Mouse (Mus musculus): ENCODE data around the gene C2.
A peak's percentile ranks its signal among the peaks of the same experiment; 100 is the strongest.

Gene C2

DNA sequence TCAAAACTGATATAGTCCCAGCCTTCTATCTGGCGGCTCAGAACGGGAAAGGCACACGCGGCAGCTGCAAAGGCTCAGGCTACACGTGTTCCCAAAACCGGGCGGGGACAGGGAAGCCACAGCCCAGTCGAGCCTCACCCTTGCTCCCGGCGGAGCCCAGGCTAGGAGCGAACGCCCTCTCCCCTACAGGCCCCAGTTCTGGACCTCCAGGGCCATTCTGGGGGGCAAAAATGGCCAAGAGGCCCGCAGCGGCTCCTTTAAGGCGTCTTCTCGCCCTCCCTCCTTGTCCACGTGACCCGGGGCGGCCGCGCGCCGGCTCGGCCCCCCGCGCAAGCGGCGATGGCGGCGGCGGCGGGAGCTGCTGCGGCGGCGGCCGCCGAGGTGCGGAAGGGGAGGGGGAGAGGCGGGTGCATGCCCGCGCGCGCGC, at the start of gene C2, which contains the start of gene Ehmt2:
Gene C2 (minus strand): TSS at position 106 of the 427 bp plus-strand sequence.
Gene Ehmt2 (plus strand): TSS at position 310 of the 427 bp plus-strand sequence.
- peak; percentile 73 to 74 for DNase-seq (ENCODE audit: low spot score in 2 of 2)

DNA sequence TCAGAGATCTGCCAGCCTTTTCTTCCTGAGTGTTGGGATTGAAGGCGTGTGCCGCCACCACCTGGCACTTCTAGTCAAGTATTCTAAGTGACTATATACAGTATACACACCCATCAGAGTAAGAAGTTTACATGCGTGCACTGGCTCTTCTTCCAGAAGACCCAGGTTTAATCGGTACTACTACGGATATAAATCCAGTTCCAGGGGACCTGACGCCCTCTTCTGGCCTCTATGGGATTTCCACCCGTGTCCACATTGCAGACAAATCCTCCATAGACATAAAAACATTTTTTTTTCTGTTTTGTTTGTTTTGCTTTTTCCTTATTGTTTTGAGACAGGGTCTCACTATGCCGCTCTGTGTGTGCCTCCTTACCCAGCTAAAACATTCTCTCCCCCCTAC, 49.5 kb upstream of the C2 start:
- DNase-seq (ENCODE audit: low spot score in 2 of 2), result no peak

DNA sequence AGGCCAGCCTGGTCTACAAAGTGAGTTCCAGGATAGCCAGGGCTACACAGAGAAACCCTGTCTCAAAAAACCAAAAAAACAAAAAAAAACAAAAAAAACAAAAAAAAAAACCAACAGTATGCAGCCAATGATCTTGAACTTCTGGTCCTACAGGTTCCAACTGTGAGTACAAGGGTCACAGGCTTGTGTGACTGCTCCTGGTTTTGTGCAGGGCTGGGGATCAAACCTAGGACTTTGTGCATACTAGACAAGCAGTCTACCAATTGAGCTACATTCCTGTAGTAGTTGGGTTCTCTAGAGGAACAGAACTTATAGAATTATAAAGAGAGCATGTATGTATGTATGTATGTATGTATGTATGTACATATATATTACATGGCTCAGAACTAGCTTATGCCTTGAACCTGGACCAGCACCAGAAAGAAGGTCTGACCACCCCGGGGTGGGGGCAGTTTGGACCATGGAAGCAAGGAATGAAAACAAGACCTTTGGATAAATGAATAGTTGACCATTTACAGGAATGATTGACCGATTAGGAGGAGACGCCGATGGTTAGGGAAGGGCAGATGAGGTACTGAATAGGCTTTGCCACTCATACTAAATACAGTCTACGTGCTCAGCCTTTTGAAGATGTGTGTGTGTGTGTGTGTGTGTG, 48.5 kb upstream of the C2 start:
- no peak for DNase-seq (ENCODE audit: low spot score in 2 of 2)

DNA sequence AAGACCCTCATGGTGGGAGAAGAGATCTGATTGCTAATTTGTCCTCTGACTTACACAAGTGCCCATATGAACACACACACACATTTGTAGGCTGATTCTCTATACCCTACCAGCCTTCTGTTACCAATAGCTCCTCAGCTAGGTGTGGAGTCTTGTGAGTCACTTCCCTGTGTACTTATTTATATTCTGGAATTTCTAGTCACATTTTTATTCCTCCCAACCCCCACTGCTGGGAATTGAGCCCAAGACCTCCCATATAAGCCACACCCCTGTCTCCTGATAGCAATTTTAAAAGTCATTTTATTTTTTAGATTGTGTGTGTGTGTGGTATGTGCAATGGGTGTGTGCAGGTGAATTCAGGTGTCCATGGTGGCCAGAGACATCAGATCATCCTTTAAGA, 46.3 kb upstream of the C2 start:
- DNase-seq (ENCODE audit: low spot score in 2 of 2), result no peak

DNA sequence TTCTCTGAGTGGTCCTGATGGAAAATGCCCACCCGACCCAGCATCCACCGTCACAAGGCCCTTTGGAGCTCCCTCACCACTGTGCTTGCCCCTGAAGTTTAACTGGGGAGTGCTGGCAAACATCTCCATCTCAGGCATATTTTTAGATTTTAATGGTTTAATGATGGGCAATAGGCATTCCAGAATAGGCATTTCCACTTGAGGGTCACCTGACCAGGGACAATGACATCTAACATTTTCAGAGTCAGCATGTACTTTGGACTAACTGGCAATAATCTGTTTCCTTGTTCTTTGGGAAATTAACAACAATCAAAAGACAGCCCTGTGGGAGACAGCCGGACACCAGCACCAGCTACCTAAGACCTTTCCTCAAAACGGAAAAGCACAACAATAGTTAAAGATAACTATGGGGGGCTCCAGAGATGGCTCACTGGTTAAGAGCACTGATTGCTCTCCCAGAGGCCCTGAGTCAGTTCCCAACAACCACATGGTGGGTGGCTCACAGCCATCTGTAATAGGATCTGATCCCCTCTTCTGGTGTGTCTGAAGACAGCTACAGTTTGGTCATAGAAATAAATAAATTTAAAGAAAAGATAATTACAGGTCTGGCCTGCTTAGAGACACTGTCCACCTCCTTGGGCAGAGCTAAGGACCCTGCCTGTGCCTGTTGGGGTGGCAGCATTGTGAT, 45.2 kb upstream of the C2 start:
- no peak for DNase-seq (ENCODE audit: low spot score in 2 of 2)

DNA sequence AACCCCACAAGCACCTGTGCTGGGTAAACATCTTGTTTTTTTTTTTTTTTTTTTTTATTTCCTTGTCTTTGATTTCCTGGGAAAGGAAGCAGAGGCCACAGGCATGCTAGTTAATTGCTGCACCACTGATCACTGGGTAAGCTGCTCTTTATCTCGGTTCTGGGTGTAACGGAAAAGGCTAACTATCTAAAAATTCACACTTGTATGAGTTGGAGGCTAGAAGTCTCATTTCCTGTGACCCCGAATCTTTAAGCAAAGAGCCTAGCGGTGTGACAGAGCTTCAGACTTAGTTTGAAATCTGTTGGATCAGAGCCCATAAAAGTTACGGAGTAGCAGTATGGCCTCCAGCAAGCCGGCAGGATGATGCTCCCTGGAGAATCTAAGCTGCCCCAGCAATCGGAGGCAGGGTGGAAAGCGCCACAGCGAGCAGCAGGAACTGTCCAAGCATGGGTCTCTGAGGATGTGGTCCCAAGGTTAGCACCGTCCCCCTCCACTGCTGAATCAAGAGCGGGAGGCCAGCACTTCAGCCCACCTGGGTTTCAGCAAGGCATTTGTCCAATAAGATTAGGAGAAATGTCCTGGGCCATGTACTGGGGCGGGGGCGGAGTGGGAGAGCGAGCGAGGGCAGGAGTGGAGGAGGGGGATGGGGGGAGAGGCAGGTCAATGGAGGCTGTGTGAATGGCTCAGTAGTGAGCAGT, 43.4 kb upstream of the C2 start:
- no peak for DNase-seq (ENCODE audit: low spot score in 2 of 2)

DNA sequence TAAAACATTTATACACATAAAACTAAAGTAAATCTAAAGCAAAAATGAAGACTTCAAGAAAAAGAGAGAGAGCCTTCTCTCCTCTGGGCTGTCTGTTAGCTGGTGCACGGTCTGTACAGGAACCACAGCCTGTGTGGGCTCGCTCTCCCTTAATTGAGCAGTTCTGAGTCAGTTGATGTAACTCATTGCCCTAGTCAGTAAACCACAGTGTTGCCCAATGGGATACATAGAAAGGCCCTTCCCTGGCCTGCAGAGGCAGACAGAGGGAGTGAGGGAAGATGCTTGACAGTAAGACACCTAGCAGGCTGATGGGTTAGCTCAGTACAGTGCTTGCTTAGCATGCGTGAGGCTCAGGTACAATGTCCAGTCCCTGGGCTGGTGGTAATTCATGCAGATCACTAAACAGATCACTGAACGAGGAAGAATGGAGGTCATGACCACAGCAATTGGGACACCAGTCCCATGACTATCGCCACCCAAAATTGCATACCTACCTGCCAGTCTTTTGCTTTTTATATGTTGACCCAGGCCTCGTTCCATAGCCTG, 40.0 kb upstream of the C2 start:
- DNase-seq (ENCODE audit: low spot score in 2 of 2), result no peak

DNA sequence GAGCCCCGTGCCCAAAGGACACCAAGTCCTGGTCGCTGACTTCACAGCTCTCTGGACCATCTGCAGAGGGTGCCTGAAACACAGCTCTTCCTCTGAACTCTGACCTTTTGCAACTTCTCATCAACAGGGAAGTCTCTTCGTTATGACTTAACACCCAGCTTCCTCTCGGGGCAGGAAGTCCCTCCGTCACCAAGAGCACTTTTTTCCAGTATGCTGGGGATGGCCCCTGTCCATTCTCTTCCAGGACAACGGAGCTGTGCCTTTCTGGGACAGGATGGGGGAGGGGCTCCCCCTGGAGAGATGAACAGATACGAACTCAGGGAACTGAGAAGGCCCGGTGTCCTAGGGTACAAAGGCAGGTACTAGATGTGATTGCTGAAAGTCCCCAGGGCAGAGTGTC, 36.8 kb upstream of the C2 start:
- DNase-seq (ENCODE audit: low spot score in 2 of 2), result no peak

DNA sequence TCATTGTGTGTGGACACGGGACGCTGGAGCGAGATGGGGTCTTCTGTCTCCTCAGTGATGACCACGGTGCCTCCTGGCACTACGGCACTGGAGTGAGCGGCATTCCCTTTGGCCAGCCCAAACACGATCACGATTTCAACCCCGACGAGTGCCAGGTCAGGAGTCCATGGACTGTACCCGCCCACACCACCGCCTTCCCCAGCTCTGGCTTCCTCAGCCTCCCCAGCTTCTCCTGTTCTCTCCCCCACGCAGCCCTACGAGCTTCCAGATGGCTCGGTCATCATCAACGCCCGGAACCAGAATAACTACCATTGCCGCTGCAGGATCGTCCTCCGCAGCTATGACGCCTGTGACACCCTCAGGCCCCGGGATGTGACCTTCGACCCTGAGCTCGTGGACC, 36.0 kb upstream of the C2 start:
- DNase-seq (ENCODE audit: low spot score in 2 of 2), result peak; percentile 33 to 44

DNA sequence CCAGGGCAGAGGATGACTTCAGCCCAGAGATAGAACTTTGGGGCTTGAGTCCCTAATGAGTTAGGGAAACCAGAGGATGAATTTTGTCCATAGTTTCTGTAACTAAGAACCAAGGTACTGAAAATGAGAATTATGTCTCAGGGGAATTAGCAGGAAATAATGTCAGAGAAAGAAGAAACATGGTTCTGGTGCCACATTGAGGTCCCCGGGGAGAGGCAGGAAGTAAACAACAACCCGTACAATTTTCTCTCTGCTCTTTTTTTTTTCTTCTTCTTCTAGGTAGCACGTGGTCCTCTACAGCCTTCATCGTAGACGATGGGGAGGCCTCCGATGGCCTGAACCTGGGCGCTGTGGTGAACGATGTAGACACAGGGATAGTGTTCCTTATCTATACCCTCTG, 34.2 kb upstream of the C2 start:
- DNase-seq (ENCODE audit: low spot score in 2 of 2), result no peak

DNA sequence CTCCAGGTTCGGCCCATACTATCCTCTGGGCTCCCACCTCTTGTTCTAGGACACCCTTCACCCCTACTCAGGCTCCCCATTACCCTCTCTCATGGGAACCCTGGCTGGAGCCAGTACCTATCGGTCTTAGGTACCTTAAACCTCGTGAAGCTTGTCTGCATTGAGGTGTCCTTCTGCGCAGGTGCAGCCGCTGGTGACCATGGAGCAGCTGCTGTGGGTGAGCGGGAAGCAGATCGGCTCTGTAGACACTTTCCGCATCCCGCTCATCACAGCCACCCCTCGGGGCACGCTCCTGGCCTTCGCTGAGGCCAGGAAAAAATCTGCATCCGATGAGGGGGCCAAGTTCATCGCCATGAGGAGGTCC, 33.7 kb upstream of the C2 start:
- peak; percentile 52 to 56 for DNase-seq (ENCODE audit: low spot score in 2 of 2)

DNA sequence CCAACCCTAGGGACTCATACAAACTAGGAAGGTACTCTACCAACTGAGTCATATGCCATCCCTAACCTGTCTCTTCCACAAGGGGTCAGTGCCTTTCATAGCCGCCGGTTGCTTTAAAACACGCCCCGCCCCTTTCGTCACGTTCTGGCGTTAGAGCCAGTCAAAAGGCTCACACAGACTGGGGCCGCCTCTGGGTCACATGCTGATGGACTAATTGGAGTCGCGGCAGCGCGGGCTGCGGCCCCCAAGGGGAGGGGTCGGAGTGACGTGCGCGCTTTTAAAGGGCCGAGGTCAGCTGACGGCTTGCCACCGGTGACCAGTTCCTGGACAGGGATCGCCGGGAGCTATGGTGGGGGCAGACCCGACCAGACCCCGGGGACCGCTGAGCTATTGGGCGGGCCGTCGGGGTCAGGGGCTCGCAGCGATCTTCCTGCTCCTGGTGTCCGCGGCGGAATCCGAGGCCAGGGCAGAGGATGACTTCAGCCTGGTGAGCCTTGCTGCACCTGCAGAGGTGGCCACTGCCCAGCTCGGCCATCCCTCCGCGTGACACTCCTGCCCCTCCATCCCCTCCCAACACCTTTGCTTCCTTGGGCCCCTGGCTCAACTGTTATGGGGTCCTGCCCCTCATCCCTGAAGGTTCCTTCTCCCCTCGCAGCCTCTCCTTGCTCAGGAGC, 33.1 kb upstream of the C2 start, which contains the start of gene Neu1:
Gene Neu1 (plus strand): TSS at position 193 of the 674 bp plus-strand sequence.
- peak; percentile 98 to 99 for DNase-seq (ENCODE audit: low spot score in 2 of 2)

DNA sequence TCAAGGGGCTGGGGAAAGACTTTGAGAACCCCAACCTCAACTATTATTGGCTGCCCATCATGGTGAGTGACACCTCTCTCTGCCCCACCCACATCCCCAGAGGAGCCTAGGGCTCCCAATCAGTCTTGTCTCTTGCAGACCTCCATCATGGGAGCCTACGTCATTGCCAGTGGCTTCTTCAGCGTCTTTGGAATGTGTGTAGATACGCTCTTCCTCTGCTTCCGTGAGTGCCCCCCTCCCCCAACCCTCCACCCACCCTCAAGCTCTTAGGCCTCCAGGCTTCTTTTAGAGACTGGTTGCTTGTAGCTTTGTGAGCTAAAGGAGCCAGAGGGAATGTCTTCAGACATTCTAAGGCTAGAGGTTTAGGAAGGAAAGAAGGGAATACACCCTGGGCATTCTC, 30.8 kb upstream of the C2 start:
- no peak for DNase-seq (ENCODE audit: low spot score in 2 of 2)

DNA sequence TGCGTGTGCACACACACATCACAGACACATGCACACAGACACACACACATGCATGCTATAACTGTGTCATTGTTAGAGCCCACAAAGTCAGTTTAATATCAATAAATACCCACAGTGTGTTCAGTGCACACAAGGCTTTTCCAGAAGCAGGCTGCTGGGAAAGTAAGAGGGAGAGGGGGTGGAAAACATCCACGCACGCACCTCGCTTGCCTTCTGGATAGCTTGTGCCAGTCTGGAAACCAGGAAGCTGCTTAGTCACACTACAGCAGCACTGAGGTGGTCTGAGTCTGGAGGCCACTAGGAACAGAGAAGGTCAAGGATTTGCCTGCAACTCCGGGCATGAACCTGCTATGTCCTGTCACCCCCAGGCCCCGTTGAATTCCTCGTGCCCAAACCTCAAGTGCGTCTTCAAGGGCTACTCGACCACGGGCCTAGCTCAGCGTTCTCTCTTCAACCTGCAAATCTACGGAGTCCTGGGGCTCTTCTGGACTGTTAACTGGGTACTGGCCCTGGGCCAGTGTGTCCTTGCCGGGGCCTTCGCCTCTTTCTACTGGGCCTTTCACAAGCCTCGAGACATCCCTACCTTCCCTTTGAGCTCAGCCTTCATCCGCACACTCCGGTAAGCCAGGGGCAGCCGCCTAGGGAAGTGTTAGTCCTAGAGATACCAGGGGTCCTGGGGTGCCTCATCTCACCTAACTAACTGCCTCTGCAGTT, 29.4 kb upstream of the C2 start:
- DNase-seq (ENCODE audit: low spot score in 2 of 2), result peak; percentile 53 to 57

DNA sequence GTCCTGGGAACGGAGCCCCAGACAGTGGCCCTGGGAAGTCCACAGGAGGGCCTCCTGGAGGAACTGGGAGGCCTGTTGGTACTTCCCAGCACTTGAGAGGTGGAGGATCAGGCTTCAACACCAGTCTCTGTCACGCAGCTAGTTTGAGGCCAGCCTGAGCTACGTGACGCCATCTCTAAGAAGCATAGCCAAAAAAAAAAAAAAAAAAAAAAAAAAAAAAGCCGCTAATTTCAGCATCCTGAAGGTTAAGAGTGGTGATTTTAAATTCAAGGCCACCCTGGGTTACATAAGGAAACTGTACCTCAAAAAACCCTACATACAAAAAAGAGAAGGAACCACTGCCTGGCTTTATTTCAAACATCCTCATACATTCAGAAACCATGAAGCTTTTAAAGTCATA, 26.2 kb upstream of the C2 start:
- DNase-seq (ENCODE audit: low spot score in 2 of 2), result no peak

DNA sequence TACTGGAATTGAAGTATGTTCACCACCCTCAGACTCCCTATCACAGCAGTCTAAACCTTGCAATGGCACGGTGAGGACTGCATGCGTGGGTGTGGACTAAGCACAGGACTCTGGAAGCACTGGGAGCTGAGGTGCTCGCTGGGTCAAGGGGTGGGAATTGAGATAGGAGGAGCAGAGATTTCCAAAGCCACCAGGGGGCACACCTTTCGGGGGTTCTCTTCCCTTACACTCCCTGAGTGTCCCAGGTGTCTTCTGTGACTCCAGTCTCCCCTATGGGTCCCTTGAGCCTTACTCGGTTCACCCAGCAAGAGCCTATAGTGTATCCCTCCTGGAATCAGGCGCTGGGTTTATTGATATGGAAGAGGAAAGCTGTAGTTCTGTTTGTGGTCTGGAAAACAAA, 24.9 kb upstream of the C2 start:
- DNase-seq (ENCODE audit: low spot score in 2 of 2), result no peak

DNA sequence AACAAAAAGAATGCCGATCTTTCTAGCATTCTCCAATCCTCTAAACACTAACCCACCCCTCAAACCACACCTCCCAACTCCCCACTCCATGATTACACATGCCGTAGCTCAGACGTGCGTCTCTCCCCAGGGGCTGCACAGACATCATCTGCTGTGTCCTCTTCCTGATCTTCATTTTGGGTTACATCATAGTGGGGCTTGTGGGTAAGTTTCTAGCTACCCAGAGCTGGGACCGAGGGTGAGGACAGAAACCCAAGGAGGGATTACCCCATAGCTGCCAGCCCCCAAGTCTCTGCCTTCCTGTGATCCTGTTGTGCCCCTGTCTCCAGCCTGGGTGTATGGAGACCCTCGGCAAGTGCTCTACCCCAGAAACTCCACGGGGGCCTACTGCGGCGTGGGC, 19.1 kb upstream of the C2 start:
- no peak for DNase-seq (ENCODE audit: low spot score in 2 of 2)

DNA sequence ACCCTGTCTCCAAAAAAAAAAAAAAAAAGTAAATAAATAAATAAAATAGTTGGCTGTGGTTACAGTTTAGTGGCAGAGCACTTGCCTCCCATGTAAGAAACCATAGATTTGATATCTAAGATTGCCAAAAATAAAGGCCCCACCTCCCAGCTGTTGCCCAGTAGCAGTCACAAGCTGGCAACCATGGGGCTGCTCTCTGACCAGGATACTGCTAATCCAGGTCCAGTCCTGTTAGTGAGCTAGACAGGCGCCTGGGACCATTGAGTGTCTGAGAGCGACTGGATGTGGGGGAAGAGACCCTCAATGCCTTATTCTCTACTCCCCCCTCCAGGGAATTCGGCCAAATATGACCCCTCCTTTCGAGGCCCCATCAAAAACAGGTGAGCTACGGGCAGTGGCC, 18.3 kb upstream of the C2 start:
- DNase-seq (ENCODE audit: low spot score in 2 of 2), result no peak

DNA sequence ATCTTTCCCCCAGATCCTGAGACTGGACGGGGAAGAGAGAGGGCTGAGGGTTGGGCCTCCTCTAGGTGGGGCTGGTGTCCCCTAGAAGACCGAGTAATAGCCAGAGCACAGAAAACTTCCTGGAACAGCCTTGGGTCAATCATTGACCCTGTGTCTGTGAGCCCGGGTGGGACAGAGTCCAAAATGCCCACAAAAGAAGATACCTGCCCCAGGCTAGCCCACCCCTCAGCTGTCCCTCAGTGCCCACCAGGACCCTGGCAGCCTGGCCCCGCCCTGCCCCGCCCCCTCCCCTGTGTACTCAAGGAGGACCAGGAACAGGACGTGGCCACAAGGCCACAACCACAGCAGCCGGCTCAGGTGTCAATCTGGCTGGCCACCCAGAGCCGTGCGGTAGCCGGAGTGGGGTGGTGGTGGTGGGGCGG, 17.4 kb upstream of the C2 start:
- DNase-seq (ENCODE audit: low spot score in 2 of 2), result no peak

DNA sequence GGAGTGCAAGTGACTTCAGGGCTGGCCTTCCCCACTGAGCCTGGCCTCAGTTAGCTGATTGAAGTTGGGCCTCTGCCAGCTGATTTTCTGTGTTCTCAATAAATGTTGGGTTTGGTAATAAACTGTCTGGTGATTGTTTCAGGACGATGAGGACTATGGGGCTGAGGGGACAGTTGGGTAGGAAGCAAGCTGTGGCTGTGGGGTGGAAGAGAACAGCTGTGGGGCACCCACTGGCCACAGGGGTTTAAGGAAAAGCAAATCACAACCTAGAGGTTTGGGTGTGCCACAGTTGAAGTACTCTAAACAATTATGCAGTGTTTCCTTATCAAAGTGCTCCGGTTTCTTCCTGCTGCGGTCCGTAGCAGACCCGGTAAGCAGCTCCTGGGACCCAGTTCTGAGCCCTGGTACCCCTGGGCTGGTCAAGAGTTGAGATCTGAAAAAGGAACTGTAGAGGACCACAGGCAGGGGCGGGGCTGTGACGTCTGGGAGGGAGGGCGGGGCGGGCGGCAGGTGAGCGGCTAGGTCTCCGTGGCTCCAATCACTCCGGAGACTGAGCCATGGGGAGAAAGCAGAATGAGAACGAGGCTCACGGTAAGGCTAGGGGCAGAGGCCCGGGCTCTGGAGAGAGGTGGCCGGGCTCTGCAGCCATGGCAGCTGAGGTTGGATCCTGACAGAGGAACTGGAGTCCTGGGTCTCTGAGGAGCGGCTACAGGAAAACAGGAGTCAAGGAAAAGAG, 16.0 kb upstream of the C2 start, which contains the start of gene Slc44a4:
Gene Slc44a4 (plus strand): TSS at position 537 of the 736 bp plus-strand sequence.
- DNase-seq (ENCODE audit: low spot score in 2 of 2), result no peak

DNA sequence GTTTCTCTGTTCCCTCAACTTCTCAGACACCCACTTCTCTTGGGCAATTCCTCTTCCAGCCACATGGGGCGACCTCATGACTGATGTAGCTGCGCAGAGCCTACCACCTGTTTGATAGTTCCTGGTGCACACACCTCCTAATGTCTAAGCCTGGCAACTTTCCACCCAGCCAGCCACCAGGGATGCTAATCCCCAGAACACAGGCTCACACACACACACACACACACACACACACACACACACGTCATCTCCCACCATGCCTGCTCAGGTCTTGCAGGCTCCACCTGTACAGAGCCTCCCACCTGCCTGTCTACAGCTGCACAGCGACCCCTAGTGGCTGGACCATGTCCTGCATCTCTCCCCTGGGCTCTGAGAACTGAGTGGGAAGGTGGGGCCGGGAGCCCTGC, 13.9 kb upstream of the C2 start:
- peak; percentile 56 to 60 for DNase-seq (ENCODE audit: low spot score in 2 of 2)

All from right cerebral cortex, adult 2 months (tissue).